Mouse (Mus musculus) gastrocnemius, adult 18-20 months (tissue): Measurements from ENCODE around the gene Mgrn1. TPM values are rescaled to one million over a fixed set of nuclear protein-coding genes. Genes with fewer than 3 reads are reported as not detected.
A peak's percentile ranks its signal among the peaks of the same experiment; 100 is the strongest.

Source experiments
- DNase-seq: peaks from one replicate; pipeline ENCODE4 v3.0.0; 2021; ENCODE audit warnings: low spot score
- total RNA-seq, 2 experiments: library from RNA; stranded (reverse); gene quantifications; 2 replicates each; pipeline ENCODE4 v1.2.3; 2021

The Mgrn1 gene
- total RNA-seq, 2 experiments from 2014 or later = 54.2 to 62.4 TPM

- DNase-seq = no peak
Measured at GRCm38 (mm10) chr16:4906559-4906958, 20.5 kb downstream of the Mgrn1 start.

DNA sequence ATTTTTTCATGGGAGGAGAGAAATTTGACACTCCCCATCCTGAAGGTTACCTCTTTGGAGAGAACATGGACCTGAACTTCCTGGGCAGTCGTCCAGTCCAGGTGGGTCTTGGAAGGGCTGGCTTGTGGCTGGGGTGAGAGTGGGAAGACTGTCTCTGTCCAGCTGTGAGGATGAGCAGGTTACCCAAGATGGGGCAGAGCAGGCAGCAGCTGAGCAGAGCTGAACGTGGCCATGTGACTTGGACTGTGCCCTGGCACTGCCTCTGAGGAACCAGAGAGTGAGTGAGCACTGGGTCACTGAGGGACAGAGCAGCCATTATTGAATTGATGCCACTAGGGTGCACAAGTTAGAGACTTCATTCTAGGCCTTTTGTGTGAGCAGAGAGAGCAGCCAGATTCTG is 21.3 kb downstream of the Mgrn1 start:
- DNase-seq = no peak

DNA sequence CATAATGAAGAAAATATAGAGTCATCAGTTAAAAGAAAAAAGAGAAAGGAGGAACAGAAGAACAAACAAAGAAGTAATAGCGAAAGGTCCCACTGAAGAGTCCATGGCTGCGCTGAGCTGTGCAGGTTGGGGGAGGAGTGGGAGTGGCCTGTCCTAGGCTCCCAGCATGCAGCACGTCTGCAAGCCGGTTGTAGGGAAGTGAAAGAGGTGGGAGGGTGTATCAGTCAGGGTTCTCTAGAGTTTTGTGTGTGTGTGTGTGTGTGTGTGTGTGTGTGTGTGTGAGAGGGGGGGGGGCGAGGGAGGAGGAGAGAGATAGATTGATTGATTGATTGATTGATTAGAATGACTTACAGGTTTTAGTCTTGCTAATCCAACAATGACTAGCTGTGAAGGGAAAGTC is 21.9 kb downstream of the Mgrn1 start:
- no peak for DNase-seq

GRCm38 (mm10) chr16:4909745-4910144 is 23.7 kb downstream of the Mgrn1 start:
- DNase-seq = no peak

DNA sequence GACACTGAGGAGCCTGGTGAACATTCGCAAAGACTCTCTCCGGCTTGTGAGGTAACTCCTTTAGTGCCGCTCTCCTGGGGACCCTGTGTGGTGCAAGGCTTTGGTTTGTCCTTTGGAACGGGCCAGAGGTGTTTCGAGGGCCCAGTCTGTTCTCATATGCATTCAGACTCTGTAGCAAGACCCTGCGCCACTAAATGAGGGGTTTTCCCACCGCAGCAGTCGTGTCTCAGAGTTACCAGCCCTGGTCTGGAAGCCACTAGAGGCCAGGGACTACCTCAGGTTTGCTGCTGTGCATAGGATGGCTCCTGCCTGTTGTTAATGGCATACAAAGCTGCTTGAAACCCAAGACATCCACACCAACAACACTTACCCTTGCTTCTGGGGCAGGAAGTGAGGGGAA is 24.7 kb downstream of the Mgrn1 start:
- no peak for DNase-seq

- DNase-seq = no peak
Measured at GRCm38 (mm10) chr16:4912074-4912648, 26.1 kb downstream of the Mgrn1 start.

- no peak for DNase-seq
Measured at GRCm38 (mm10) chr16:4912907-4913782, 27.1 kb downstream of the Mgrn1 start.

DNA sequence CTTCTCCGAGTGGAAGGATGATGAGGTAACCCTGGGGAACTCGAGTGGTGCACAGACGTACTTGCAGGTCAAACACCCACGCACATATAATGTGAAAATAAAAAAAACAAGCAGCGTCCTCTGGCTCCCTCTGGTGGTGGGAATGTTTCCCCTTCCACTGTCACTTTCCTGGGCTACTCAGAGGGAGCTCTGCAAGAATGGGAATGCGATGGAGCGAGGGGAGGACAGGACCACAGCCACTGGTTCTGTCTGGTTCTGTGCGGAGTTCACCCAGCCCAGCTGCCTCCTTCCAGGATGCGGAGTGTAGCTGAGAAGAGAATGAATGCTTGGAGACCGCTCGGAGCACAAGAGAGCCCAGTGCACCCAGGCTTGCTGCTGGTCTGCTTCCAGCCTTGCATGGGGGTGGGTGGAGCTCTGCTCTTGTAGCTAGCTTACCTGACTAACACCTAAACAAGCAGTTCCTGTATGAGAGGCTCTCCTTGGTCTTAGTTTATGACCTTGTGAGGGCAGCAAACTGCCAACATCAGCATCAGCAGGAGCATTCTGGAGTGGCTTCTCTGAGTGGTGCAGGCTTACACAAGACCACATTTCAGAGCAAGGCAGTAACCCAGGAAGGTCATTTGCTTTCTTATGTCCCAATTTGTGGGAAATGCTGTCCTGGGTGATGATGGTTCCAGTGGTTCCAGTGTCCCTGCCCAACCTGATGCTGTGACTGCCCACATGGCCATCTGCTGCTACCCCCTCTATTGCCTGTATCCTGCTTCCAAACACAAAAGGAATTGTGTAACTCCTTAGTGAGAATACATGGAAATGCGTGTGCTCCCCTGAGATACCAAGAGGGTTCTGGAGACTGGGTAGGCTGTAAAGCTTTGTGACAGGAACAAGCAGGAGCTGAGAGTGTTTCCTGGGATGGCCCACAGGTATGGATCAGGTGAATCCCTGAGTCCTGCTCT is 28.0 kb downstream of the Mgrn1 start:
- DNase-seq = peak; percentile 88

DNA sequence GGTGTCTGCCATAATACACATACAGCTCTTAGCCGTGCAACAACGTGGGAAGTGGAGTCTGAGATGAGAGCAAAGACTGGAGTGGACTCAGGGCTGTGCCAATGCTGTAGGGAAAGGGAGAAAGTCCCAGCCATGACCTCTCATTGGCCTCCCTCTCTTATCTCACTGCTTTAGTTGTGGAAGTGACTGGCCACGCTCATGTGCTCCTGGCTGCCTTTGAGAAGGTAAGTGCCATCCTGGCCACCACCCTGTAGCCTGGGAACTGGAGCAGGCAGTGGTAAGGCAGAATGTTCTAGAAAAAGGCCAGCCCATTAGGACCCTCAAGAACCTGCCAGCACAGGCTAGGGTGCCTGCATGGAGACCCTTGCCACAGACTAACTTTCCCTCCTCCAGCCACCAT is 29.9 kb downstream of the Mgrn1 start:
- DNase-seq = no peak

GRCm38 (mm10) chr16:4916608-4917007 is 30.6 kb downstream of the Mgrn1 start:
- no peak for DNase-seq

GRCm38 (mm10) chr16:4920556-4920955 is 34.5 kb downstream of the Mgrn1 start:
- DNase-seq = no peak

- DNase-seq = no peak
Measured at GRCm38 (mm10) chr16:4922481-4922880, 36.4 kb downstream of the Mgrn1 start.

DNA sequence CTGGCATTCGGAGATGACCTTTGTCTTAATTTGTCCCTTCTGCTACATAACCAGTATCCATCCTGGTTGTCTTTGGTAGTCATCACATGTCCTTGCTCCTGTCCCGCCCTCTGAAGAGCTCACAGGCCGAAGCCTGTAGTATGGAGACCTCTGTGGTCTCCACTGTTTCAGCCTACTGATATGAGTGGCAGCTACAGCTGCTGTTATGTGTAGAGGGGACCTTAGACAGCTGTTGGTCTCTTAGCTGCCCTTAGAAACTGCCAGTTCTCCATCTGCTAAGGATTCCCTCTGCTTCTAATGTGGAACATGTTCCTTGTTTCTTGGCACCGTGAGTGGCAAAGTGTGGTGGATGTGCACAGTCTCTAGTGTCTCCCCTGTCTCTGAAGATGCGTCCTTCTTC is 37.9 kb downstream of the Mgrn1 start:
- DNase-seq = no peak

- no peak for DNase-seq
Measured at GRCm38 (mm10) chr16:4927967-4928366, 41.9 kb downstream of the Mgrn1 start.

DNA sequence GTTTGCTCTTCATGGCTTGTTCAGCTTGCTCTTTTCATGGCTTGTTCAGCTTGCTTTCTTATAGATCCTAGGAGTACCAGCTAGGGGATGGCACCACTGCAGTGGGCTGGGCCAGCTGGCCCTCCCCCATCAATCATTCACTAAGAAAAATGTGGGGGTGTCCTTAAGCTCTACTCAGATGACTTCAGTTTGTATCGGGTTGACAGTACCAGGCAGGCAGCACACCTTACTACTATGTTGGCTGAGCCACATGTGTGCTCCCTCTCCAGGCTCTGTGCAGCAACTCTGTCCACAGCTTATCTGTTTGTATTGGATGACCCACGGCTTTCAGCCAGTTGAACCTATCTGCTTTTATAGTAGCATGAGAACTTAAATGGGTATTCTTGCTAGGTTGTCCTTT is 42.4 kb downstream of the Mgrn1 start:
- no peak for DNase-seq

GRCm38 (mm10) chr16:4932429-4932828 is 46.4 kb downstream of the Mgrn1 start:
- DNase-seq = no peak

GRCm38 (mm10) chr16:4935430-4935829 is 49.4 kb downstream of the Mgrn1 start:
- DNase-seq = no peak

DNA sequence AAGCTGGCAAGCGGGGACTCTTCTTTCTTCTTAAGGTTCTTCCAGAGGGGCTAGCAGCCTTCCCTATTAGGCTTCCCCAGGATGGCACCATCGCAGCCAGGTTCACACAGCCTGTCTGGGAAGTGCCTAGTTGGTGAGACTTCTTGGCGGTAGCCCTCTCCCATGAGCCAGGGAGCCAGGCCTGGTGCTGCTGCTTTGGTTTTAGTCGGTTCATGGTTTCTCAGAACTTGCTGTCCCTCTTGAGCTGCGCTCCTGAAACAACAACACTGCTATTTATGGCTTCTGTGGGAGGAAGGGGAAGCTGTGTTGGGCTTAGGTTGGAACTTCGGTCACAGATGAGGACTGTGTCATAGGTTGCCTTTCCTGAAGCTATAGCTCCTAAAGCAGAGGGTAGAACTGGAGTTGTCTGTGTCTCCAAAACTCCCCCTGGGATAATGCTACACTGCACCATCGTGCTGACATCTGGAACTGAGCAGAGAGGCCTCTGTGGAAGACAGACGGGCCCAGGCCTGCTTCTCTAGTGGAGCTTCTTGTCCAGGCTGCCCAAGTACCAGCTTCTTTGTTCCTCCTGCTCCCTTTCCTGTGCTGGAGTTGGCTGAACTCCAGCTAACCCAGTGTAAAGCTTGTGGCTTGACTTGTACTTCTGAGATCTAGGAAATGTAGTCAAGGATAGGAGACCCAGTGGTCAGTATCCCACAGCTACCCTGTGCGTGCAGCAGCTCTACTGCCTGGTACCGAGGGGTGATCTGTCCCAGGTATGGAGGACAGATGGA is 50.1 kb downstream of the Mgrn1 start:
- DNase-seq = no peak

DNA sequence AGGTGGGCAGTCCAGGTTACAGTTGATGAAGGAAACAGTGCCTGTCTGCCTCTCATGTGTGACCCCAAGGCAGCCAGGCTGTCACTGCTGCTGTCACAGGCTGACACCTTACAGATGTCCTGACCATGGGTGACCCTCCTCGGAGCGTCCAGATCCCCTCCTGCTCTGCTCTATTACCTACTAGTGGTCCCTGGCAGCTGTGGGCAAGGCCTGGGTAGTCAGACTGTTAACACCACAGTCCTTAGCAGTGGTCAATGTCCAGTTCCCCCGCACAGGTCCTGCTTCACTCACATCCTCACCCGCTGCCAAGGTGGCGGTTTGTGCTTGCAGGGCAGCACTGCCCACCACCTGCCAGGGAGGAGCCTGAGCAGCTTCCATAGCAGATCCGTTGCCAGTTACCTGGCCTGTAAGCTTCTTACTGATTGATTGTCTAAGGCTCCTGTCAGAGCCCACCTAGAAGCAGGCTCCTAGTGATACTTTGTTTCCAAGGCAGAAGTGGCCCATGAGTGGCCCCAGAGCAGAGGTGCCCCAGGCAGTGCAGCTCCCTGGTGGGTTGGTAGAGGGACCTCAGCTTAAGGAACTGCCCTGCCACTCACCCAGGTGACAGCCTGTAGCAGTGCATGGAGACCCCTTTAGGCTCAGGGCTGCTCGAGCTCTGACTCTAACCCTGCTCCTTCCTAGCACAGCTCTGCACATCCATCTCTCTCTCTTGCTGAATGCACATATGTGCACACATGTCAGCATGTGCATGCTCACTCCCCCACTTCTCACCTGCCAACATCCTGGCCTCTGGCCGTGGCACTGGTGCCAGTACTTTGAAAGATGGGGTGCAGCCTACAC is 51.5 kb downstream of the Mgrn1 start:
- DNase-seq = no peak

DNA sequence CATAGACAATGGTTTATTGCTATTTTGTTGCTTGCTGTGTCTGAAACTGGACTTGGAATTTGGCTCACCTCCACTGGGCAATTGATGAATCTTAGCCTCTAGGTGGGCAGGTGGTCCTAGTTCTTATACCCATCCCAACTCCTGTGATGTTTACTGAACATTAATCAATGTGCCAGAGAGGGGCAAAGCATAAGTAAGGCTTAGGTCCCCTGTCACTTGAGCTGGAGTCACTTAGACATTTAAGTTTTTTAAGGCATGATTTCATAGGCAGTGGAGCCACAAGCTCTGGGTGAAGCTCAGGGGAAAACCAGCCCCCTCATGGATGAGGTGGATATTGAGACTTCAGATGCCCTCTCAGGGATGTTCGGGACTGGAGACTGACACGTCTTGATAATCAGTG is 52.4 kb downstream of the Mgrn1 start, which contains the start of gene Nudt16l1:
Gene Nudt16l1 (plus strand): TSS at position 301 of the 400 bp plus-strand sequence.
- no peak for DNase-seq
